Mouse (Mus musculus): ENCODE results near the gene Prima1.

Prima1 gene

GRCm38 (mm10) chr12:103215877-103216610, 25.9 kb downstream of the Prima1 start:
- DNase-seq: no peak

- no peak for DNase-seq
Measured at GRCm38 (mm10) chr12:103214797-103215196, 27.2 kb downstream of the Prima1 start.

- DNase-seq: no peak
Measured at GRCm38 (mm10) chr12:103214270-103214669, 27.7 kb downstream of the Prima1 start.

GRCm38 (mm10) chr12:103213591-103213990, 28.4 kb downstream of the Prima1 start:
- no peak for DNase-seq

GRCm38 (mm10) chr12:103211078-103211477, 30.9 kb downstream of the Prima1 start:
- DNase-seq: no peak

- DNase-seq: no peak
Measured at GRCm38 (mm10) chr12:103209581-103209980, 32.4 kb downstream of the Prima1 start.

GRCm38 (mm10) chr12:103205561-103205960, 36.4 kb downstream of the Prima1 start:
- DNase-seq: peak; percentile 62

- no peak for DNase-seq
Measured at GRCm38 (mm10) chr12:103202592-103203544, 39.1 kb downstream of the Prima1 start.

GRCm38 (mm10) chr12:103192996-103193395, 49.0 kb downstream of the Prima1 start:
- DNase-seq: no peak

GRCm38 (mm10) chr12:103189771-103190170, 52.2 kb downstream of the Prima1 start:
- peak; percentile 36 for DNase-seq

GRCm38 (mm10) chr12:103188223-103188622, 53.7 kb downstream of the Prima1 start:
- DNase-seq: no peak

GRCm38 (mm10) chr12:103187020-103187419, 54.9 kb downstream of the Prima1 start:
- DNase-seq: no peak

- no peak for DNase-seq
Measured at GRCm38 (mm10) chr12:103183057-103183456, 58.9 kb downstream of the Prima1 start.

- DNase-seq: no peak
Measured at GRCm38 (mm10) chr12:103168892-103169291, 73.1 kb downstream of the Prima1 start.

- DNase-seq: no peak
Measured at GRCm38 (mm10) chr12:103164101-103165030, 77.6 kb downstream of the Prima1 start.

- DNase-seq: no peak
Measured at GRCm38 (mm10) chr12:103163596-103163995, 78.4 kb downstream of the Prima1 start.

- no peak for DNase-seq
Measured at GRCm38 (mm10) chr12:103160721-103161120, 81.2 kb downstream of the Prima1 start.

GRCm38 (mm10) chr12:103159016-103159415, 82.9 kb downstream of the Prima1 start:
- no peak for DNase-seq

GRCm38 (mm10) chr12:103157129-103157910, 84.6 kb downstream of the Prima1 start:
- DNase-seq: no peak

- DNase-seq: no peak
Measured at GRCm38 (mm10) chr12:103155406-103155805, 86.5 kb downstream of the Prima1 start.

- no peak for DNase-seq
Measured at GRCm38 (mm10) chr12:103154927-103155326, 87.0 kb downstream of the Prima1 start.

GRCm38 (mm10) chr12:103150247-103150646, 91.7 kb downstream of the Prima1 start:
- DNase-seq: no peak

Data from cerebellum, adult 9-10 months (tissue).